In genomic region chr11:59543376-59543775, GRCm38 (mm10) we compare ENCODE assay signal across 39 mouse cellular contexts. TPM values are rescaled to one million over a fixed set of nuclear protein-coding genes. Genes with fewer than 3 reads are reported as not detected.
DNase-seq lines count a peak whose midpoint lies in the region; ATAC-seq and TF ChIP-seq lines count a peak whose summit lies in the region.
"Had no signal": no experiment of that assay in that cellular context is flagged by ENCODE, and none has a peak within 500 bp of the region (broad histone marks: within the 10 kb centered on the region; RNA-seq: fewer than 3 reads in every experiment).

No protein-coding gene starts in this region.

- H3K36me3 ChIP-seq in liver, embryonic 14.5 days (replicated peaks; ENCODE audit: control insufficient read depth, insufficient read depth, low read depth), result no peaks in the 10 kb centered on the region
- H3K36me3 ChIP-seq in liver, embryonic 11.5 days (ENCODE audit: control insufficient read depth, insufficient read depth, low read length), result no peaks in the 10 kb centered on the region
- H3K36me3 ChIP-seq in spleen, adult 2 months (ENCODE audit: control insufficient read depth, insufficient read depth, low read length), result no peaks in the 10 kb centered on the region
- H3K36me3 ChIP-seq in macrophage (ENCODE audit: inconsistent target), result peaks cover 21% of the 10 kb centered on the region
- H3K36me3 ChIP-seq: heart, embryonic 13.5 days; limb, embryonic 10.5 days; limb, embryonic 15.5 days; midbrain, embryonic 13.5 days; neural tube, embryonic 13.5 days had no signal

- H3K27ac ChIP-seq in liver, embryonic 14.5 days, result no peak overlapping the region
- no peak overlapping the region for H3K27ac ChIP-seq in liver, embryonic 11.5 days (ENCODE audit: low read depth, low read length)
- H3K27ac ChIP-seq in spleen, adult 2 months (ENCODE audit: insufficient read depth, low read length), result peak overlapping the region; percentile 44; the same call in 1 of the 2 replicates
- H3K27ac ChIP-seq in macrophage, result peak overlapping the region; percentile 99
- H3K27ac ChIP-seq: heart, embryonic 13.5 days; hindbrain, embryonic 14.5 days; limb, embryonic 10.5 days; limb, embryonic 15.5 days; midbrain, embryonic 13.5 days; neural tube, embryonic 13.5 days; stomach, postnatal 0 days had no signal

- no peak overlapping the region for H3K4me2 ChIP-seq in liver, embryonic 14.5 days (ENCODE audit: low read depth)
- no peak overlapping the region for H3K4me2 ChIP-seq in liver, embryonic 11.5 days
- H3K4me2 ChIP-seq: heart, embryonic 13.5 days; hindbrain, embryonic 14.5 days; limb, embryonic 15.5 days; lung, embryonic 14.5 days; midbrain, embryonic 13.5 days; neural tube, embryonic 13.5 days had no signal

- no peaks in the 10 kb centered on the region for H3K27me3 ChIP-seq in liver, embryonic 14.5 days (ENCODE audit: control insufficient read depth, insufficient read depth, low read length)
- H3K27me3 ChIP-seq in liver, embryonic 11.5 days (replicated peaks; ENCODE audit: control insufficient read depth, insufficient read depth, low read length), result no peaks in the 10 kb centered on the region
- no peaks in the 10 kb centered on the region for H3K27me3 ChIP-seq in spleen, adult 2 months (ENCODE audit: control insufficient read depth, insufficient read depth, low read length)
- H3K27me3 ChIP-seq: heart, embryonic 13.5 days; limb, embryonic 15.5 days; midbrain, embryonic 13.5 days; neural tube, embryonic 13.5 days had no signal

- TF ChIP-seq CTCF in liver, embryonic 14.5 days (IDR thresholded peaks at IDR 0.05; ENCODE audit: low read depth), result no peak
- no peak for TF ChIP-seq CTCF in spleen, adult 2 months (IDR thresholded peaks at IDR 0.05; ENCODE audit: extremely low read depth, insufficient read depth, insufficient read length, insufficient replicate concordance)

- TF ChIP-seq POLR2A in spleen, adult 2 months (IDR thresholded peaks at IDR 0.05; ENCODE audit: low read depth, low read length), result no peak

- no peak overlapping the region for H3K9ac ChIP-seq in liver, embryonic 14.5 days (replicated peaks)
- H3K9ac ChIP-seq in liver, embryonic 11.5 days (ENCODE audit: low read depth, low read length), result no peak overlapping the region
- H3K9ac ChIP-seq: heart, embryonic 13.5 days; hindbrain, embryonic 14.5 days; limb, embryonic 15.5 days; lung, embryonic 14.5 days; midbrain, embryonic 13.5 days; neural tube, embryonic 13.5 days had no signal

- TF ChIP-seq EP300 in liver, embryonic 14.5 days (IDR thresholded peaks at IDR 0.05; ENCODE audit: low read depth), result no peak

- no peak overlapping the region for H3K4me3 ChIP-seq in liver, embryonic 14.5 days (ENCODE audit: insufficient read depth in 1 of 2, low read depth in 2 of 2, low read length in 2 of 2)
- H3K4me3 ChIP-seq in liver, embryonic 11.5 days (ENCODE audit: low read depth, low read length), result no peak overlapping the region
- H3K4me3 ChIP-seq in spleen, adult 2 months (ENCODE audit: extremely low read depth, insufficient read depth, insufficient read length), result no peak overlapping the region
- peak overlapping the region; percentile 50 for H3K4me3 ChIP-seq in macrophage (ENCODE audit: inconsistent target)
- H3K4me3 ChIP-seq: heart, embryonic 13.5 days; limb, embryonic 10.5 days; limb, embryonic 15.5 days; midbrain, embryonic 13.5 days; neural tube, embryonic 13.5 days had no signal

- peaks cover 0 to 16% of the 10 kb centered on the region in 2 experiments; a peak in 2 of 4 replicates for H3K4me1 ChIP-seq in liver, embryonic 14.5 days (replicated peaks; ENCODE audit: control insufficient read depth in 2 of 2, insufficient read depth in 2 of 2, low read length in 1 of 2)
- H3K4me1 ChIP-seq in liver, embryonic 11.5 days (replicated peaks; ENCODE audit: control insufficient read depth, insufficient read depth, low read length), result no peaks in the 10 kb centered on the region
- H3K4me1 ChIP-seq in spleen, adult 2 months (ENCODE audit: control insufficient read depth, insufficient read depth, insufficient read length), result no peaks in the 10 kb centered on the region
- H3K4me1 ChIP-seq: heart, embryonic 13.5 days; midbrain, embryonic 13.5 days had no signal

- H3K79me2 ChIP-seq in macrophage (ENCODE audit: inconsistent target), result peaks cover 54% of the 10 kb centered on the region

- no peaks in the 10 kb centered on the region for H3K9me3 ChIP-seq in liver, embryonic 14.5 days (ENCODE audit: control insufficient read depth, low read length)
- H3K9me3 ChIP-seq in liver, embryonic 11.5 days (ENCODE audit: control insufficient read depth, low read length), result no peaks in the 10 kb centered on the region
- H3K9me3 ChIP-seq: heart, embryonic 13.5 days; limb, embryonic 10.5 days; limb, embryonic 15.5 days; midbrain, embryonic 13.5 days; neural tube, embryonic 13.5 days had no signal

- whole genome bisulfite sequencing in liver, embryonic 14.5 days (ENCODE audit: insufficient replicate concordance), result 54% methylated on average over 3 of the region's 3 CpGs
- 66% methylated on average over 3 of the region's 3 CpGs for WGBS in liver, embryonic 11.5 days
- 85% methylated on average over 3 of the region's 3 CpGs for WGBS in spleen, adult 2 months
- 0% methylated on average over 3 of the region's 3 CpGs for WGBS in macrophage (ENCODE audit: missing documents)

- peak in 2 of 3 experiments; percentile 24 to 29 for DNase-seq in liver, embryonic 14.5 days (ENCODE audit: low read depth in 3 of 3, low spot score in 3 of 3)
- DNase-seq in liver, embryonic 11.5 days (ENCODE audit: low spot score), result no peak
- DNase-seq in spleen, adult 2 months (ENCODE audit: low read depth in 1 of 2, low spot score in 2 of 2), result no peak
- no peak for DNase-seq in spleen, adult 18-20 months
- no peak for DNase-seq in ovary, postnatal 14 days (ENCODE audit: low spot score)
- no peak for DNase-seq in gastrocnemius, adult 8-10 months (ENCODE audit: low spot score in 2 of 2)
- DNase-seq: cerebellum, adult 11 months; cerebellum, adult 9-10 months; cerebellum, postnatal 36 days; heart, postnatal 10 days; kidney, adult 9 months; kidney, postnatal 10 days; layer of hippocampus, adult 9-11 months; lung, embryonic 14.5 days; retina, postnatal 1 day; thymus, adult 2 months; thymus, postnatal 36 days had no signal

- ATAC-seq in liver, embryonic 14.5 days (ENCODE audit: insufficient read depth), result no peak
- no peak for ATAC-seq in liver, embryonic 11.5 days (replicated peaks; ENCODE audit: low FRiP score)
- ATAC-seq: CD4-positive, CD25-positive, alpha-beta regulatory T cell, adult 4 months; forebrain, embryonic 14.5 days; intestine, postnatal 0 days; midbrain, embryonic 13.5 days had no signal

RNA-seq across cellular contexts. Expression of gene Nlrp3, which starts 2.0 kb away (rescaled TPM):
- 0.42 and 0.54 TPM in 2 replicates for polyA plus RNA-seq in liver, embryonic 14.5 days (2012; rRNA removed)
- 0.25 and 0.39 TPM in 2 replicates for polyA plus RNA-seq in liver, embryonic 14.5 days (2014; fragmentation: Nextera tagmentation; extraction: Ambion mirVana)
- polyA plus RNA-seq in liver, embryonic 11.5 days (2014; fragmentation: Nextera tagmentation; extraction: Ambion mirVana), result 0.34 and 0.39 TPM in 2 replicates
- 1.9 and 2.9 TPM in 2 replicates for polyA plus RNA-seq in spleen, adult 2 months (2012; rRNA removed)
- total RNA-seq in macrophage (2018; cell fraction: chromatin; rRNA removed), result 1,000 to 10,000 TPM in 11 of 26 experiments, 100 to 1,000 TPM in 14, 10 to 100 TPM in 1; 75.9 to 3,830 (median 872) TPM
- total RNA-seq in macrophage (2018; cell fraction: cytosol; rRNA removed), result 100 to 1,000 TPM in 12 of 26 experiments, 10 to 100 TPM in 14; 22.4 to 664 (median 78.7) TPM
- total RNA-seq in macrophage (2018; cell fraction: nucleus; rRNA removed), result 1,000 to 10,000 TPM in 7 of 26 experiments, 100 to 1,000 TPM in 17, 10 to 100 TPM in 2; 53.6 to 2,106 (median 679) TPM
- 12.7 to 36.4 TPM (median 25.2 TPM) in 3 replicates for polyA plus RNA-seq in macrophage (2018)
- total RNA-seq in gastrocnemius, adult 8-10 months (2022), result under 1 TPM in 2 of 4 experiments, not detected in 2; 0.07 to 0.19 TPM
- total RNA-seq: megakaryocyte-erythroid progenitor cell, adult 5-6 weeks had no signal
- polyA plus RNA-seq: CD4-positive, CD25-positive, alpha-beta regulatory T cell, adult 4 months; limb, embryonic 10.5 days had no signal

RNA-seq across cellular contexts. Expression of gene Zkscan17, which starts 16.8 kb away (rescaled TPM):
- polyA plus RNA-seq in liver, embryonic 14.5 days (2012; rRNA removed), result 2.1 and 2.3 TPM in 2 replicates
- polyA plus RNA-seq in liver, embryonic 14.5 days (2014; fragmentation: Nextera tagmentation; extraction: Ambion mirVana), result 2.9 and 3.4 TPM in 2 replicates
- 16.8 TPM in 2 replicates for polyA plus RNA-seq in liver, embryonic 11.5 days (2014; fragmentation: Nextera tagmentation; extraction: Ambion mirVana)
- polyA plus RNA-seq in spleen, adult 2 months (2012; rRNA removed), result 8.8 TPM in 2 replicates
- 100 to 1,000 TPM in 1 of 26 experiments, 10 to 100 TPM in 25; 26.2 to 124 (median 43.6) TPM for total RNA-seq in macrophage (2018; cell fraction: chromatin; rRNA removed)
- 10 to 100 TPM in 25 of 26 experiments, 1 to 10 TPM in 1; 9.9 to 26.3 (median 16.1) TPM for total RNA-seq in macrophage (2018; cell fraction: cytosol; rRNA removed)
- total RNA-seq in macrophage (2018; cell fraction: nucleus; rRNA removed), result 10 to 100 TPM; 14.9 to 66.5 (median 35.2) TPM
- polyA plus RNA-seq in macrophage (2018), result 10.8 to 16.3 TPM (median 11.7 TPM) in 3 replicates
- total RNA-seq in gastrocnemius, adult 8-10 months (2022), result 10 to 100 TPM; 16.0 to 18.5 (median 16.9) TPM

RNA-seq across cellular contexts. Expression of gene Olfr222, which starts 32.7 kb away (rescaled TPM):
- not detected in 2 replicates for polyA plus RNA-seq in liver, embryonic 14.5 days (2012; rRNA removed)
- not detected in 2 replicates for polyA plus RNA-seq in liver, embryonic 14.5 days (2014; fragmentation: Nextera tagmentation; extraction: Ambion mirVana)
- not detected in 2 replicates for polyA plus RNA-seq in liver, embryonic 11.5 days (2014; fragmentation: Nextera tagmentation; extraction: Ambion mirVana)
- polyA plus RNA-seq in spleen, adult 2 months (2012; rRNA removed), result not detected in 2 replicates
- not detected for total RNA-seq in macrophage (2018; cell fraction: chromatin; rRNA removed)
- total RNA-seq in macrophage (2018; cell fraction: cytosol; rRNA removed), result under 1 TPM in 5 of 26 experiments, not detected in 21; 0.04 to 0.16 (median 0.09) TPM
- under 1 TPM in 2 of 26 experiments, not detected in 24; 0.35 to 0.48 TPM for total RNA-seq in macrophage (2018; cell fraction: nucleus; rRNA removed)
- not detected in 3 replicates for polyA plus RNA-seq in macrophage (2018)
- not detected for total RNA-seq in gastrocnemius, adult 8-10 months (2022)
- total RNA-seq: adrenal gland, adult 18-20 months; adrenal gland, postnatal 4 days; gastrocnemius, adult 18-20 months; gastrocnemius, postnatal 4 days; heart, adult 8-10 months; heart, postnatal 10 days; hematopoietic stem cell, adult 5-6 weeks; left cerebral cortex, postnatal 10 days; megakaryocyte-erythroid progenitor cell, adult 5-6 weeks had no signal
- polyA plus RNA-seq: CD4-positive, CD25-positive, alpha-beta regulatory T cell, adult 4 months; embryonic facial prominence, embryonic 11.5 days; forebrain, embryonic 14.5 days; frontal cortex, adult 2 months; heart, embryonic 13.5 days; hindbrain, embryonic 14.5 days; intestine, postnatal 0 days; large intestine, adult 2 months; limb, embryonic 10.5 days; limb, embryonic 15.5 days; lung, embryonic 14.5 days; midbrain, embryonic 13.5 days; neural tube, embryonic 13.5 days; stomach, postnatal 0 days had no signal

RNA-seq across cellular contexts. Expression of gene Olfr223, which starts 49.7 kb away (rescaled TPM):
- polyA plus RNA-seq in liver, embryonic 14.5 days (2012; rRNA removed), result not detected in 2 replicates
- not detected in 2 replicates for polyA plus RNA-seq in liver, embryonic 14.5 days (2014; fragmentation: Nextera tagmentation; extraction: Ambion mirVana)
- not detected in 2 replicates for polyA plus RNA-seq in liver, embryonic 11.5 days (2014; fragmentation: Nextera tagmentation; extraction: Ambion mirVana)
- polyA plus RNA-seq in spleen, adult 2 months (2012; rRNA removed), result not detected in 2 replicates
- total RNA-seq in macrophage (2018; cell fraction: chromatin; rRNA removed), result not detected
- not detected for total RNA-seq in macrophage (2018; cell fraction: cytosol; rRNA removed)
- total RNA-seq in macrophage (2018; cell fraction: nucleus; rRNA removed), result not detected
- not detected in 3 replicates for polyA plus RNA-seq in macrophage (2018)
- not detected for total RNA-seq in gastrocnemius, adult 8-10 months (2022)
- total RNA-seq: adrenal gland, adult 18-20 months; adrenal gland, postnatal 4 days; gastrocnemius, adult 18-20 months; gastrocnemius, postnatal 4 days; heart, adult 8-10 months; heart, postnatal 10 days; hematopoietic stem cell, adult 5-6 weeks; left cerebral cortex, postnatal 10 days; megakaryocyte-erythroid progenitor cell, adult 5-6 weeks had no signal
- polyA plus RNA-seq: CD4-positive, CD25-positive, alpha-beta regulatory T cell, adult 4 months; embryonic facial prominence, embryonic 11.5 days; forebrain, embryonic 14.5 days; frontal cortex, adult 2 months; heart, embryonic 13.5 days; hindbrain, embryonic 14.5 days; intestine, postnatal 0 days; large intestine, adult 2 months; limb, embryonic 10.5 days; limb, embryonic 15.5 days; lung, embryonic 14.5 days; midbrain, embryonic 13.5 days; neural tube, embryonic 13.5 days; stomach, postnatal 0 days; thymus, adult 2 months had no signal

Comparison
In these comparisons a context has a peak if more than half of its experiments do, and no peak if none do; other contexts are left out.
1. DNase-seq: peak in liver, embryonic 14.5 days (2 of 3); none in liver, embryonic 11.5 days (single experiment), spleen, adult 2 months (0 of 2), spleen, adult 18-20 months (0 of 2), ovary, postnatal 14 days (single experiment) and gastrocnemius, adult 8-10 months (0 of 2).
2. H3K27ac ChIP-seq: peak in spleen, adult 2 months (single experiment) and macrophage (single experiment); none in liver, embryonic 14.5 days (single experiment) and liver, embryonic 11.5 days (single experiment).